Mouse (Mus musculus) adrenal gland, adult 18-20 months (tissue): ENCODE results near the gene Fam98b. TPM values are rescaled to one million over a fixed set of nuclear protein-coding genes. Genes with fewer than 3 reads are reported as not detected.

ENCODE experiments used
- DNase-seq, 2 experiments: peaks; one replicate each; pipeline ENCODE4 v3.0.0; 2021 to 2022; ENCODE audit warnings: low spot score in 2 of 2
- total RNA-seq, 2 experiments: library from RNA; stranded (reverse); gene quantifications; 1 replicate in 1 of 2; 2 replicates in 1 of 2; pipeline ENCODE4 v1.2.3; 2021

Gene Fam98b
- total RNA-seq, 2 experiments from 2014 or later = 31.7 to 36.4 TPM

- DNase-seq = no peak
Observed at GRCm38 (mm10) chr2:117299596-117300448, 50.3 kb downstream of the Fam98b start.

- DNase-seq = no peak
Observed at GRCm38 (mm10) chr2:117303391-117304350, 54.1 kb downstream of the Fam98b start.

- DNase-seq = no peak
Observed at GRCm38 (mm10) chr2:117304941-117305340, 55.4 kb downstream of the Fam98b start.

- DNase-seq = no peak
Observed at GRCm38 (mm10) chr2:117307959-117308358, 58.4 kb downstream of the Fam98b start.

GRCm38 (mm10) chr2:117309046-117309445 lies 59.5 kb downstream of the Fam98b start:
- no peak for DNase-seq

GRCm38 (mm10) chr2:117311349-117311748 lies 61.8 kb downstream of the Fam98b start:
- no peak for DNase-seq

GRCm38 (mm10) chr2:117312030-117312429 lies 62.5 kb downstream of the Fam98b start:
- DNase-seq = no peak

GRCm38 (mm10) chr2:117312441-117312895 lies 62.9 kb downstream of the Fam98b start:
- DNase-seq = no peak

- no peak for DNase-seq
Observed at GRCm38 (mm10) chr2:117313586-117314235, 64.2 kb downstream of the Fam98b start.

GRCm38 (mm10) chr2:117318991-117319390 lies 69.5 kb downstream of the Fam98b start:
- DNase-seq = no peak

Other genes starting within 250 kb of the Fam98b start
- 10 to 100 TPM; 51.6 to 78.9 TPM for gene Spred1, start 128.4 kb upstream of the Fam98b start, total RNA-seq
- under 1 TPM; 0.46 to 0.70 TPM for gene Rasgrp1, start 93.3 kb downstream of the Fam98b start, total RNA-seq